Mouse (Mus musculus) heart, adult 2 months (tissue): ENCODE measurements around the gene Acp4.

Experiments
- CTCF ChIP-seq: fragments of 200-600 bp; IDR thresholded peaks from 2 replicates; pipeline ENCODE4 v1.8.1; 2022; ENCODE audit warnings: antibody characterized with exemption, mild to moderate bottlenecking, moderate library complexity
- EP300 ChIP-seq: fragments of 200-500 bp; IDR thresholded peaks from 2 replicates; pipeline ENCODE4 v1.6.1; 2011; ENCODE audit warnings: low read depth, low read length, control low read depth; ENCODE audit not compliant: insufficient read depth
- POLR2A ChIP-seq: fragments of 200-500 bp; IDR thresholded peaks from 2 replicates; pipeline ENCODE4 v1.6.1; 2011; ENCODE audit warnings: mild to moderate bottlenecking, low read depth, low read length, control low read depth; ENCODE audit not compliant: insufficient read depth

- TF ChIP-seq EP300 (peak; percentile 89), CTCF (peak; percentile 98), POLR2A (no peak)
Measured at GRCm38 (mm10) chr7:44262791-44263643, 5.8 kb upstream of the Acp4 start.
